Mouse (Mus musculus) kidney, adult 2 months (tissue): ENCODE measurements around the gene Erg.

Experiments used
- CTCF ChIP-seq: fragments of 200-500 bp; conservative IDR thresholded peaks from 2 replicates; pipeline ENCODE4 v1.5.1; 2011; ENCODE audit warnings: low read depth, mild to moderate bottlenecking, control low read depth, low read length, moderate library complexity, mixed read lengths; ENCODE audit not compliant: insufficient read depth, insufficient read length
- POLR2A ChIP-seq: fragments of 200-500 bp; IDR thresholded peaks from one replicate; pipeline ENCODE4 v1.6.1; 2011; ENCODE audit warnings: low read depth, low read length, control low read depth

DNA sequence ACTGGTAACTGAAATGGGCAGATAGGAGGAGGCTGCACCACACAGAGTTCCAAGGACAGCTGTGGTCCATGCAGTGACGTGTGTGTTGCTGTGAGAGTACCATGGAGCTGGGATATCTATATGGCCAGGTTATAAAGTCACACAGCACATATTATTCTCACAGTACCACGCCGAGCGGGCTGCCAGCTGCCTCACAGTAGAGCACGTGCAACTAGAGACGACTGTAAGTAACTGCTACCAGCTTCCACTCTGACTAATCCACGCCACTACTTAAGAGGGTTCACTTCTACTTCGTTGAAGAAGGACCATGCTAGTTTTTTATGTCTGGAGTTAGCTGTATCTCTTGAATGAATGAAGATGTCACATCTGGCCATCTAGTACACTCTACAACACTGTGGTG, 66.9 kb downstream of the Erg start:
- TF ChIP-seq POLR2A, result no peak
- no peak for TF ChIP-seq CTCF
